Mouse (Mus musculus): ENCODE results near the gene Kdelr1.

The Kdelr1 gene

GRCm38 (mm10) chr7:45872624-45873023 lies at the start of gene Kdelr1:
TSS of gene Kdelr1 (plus strand) at chr7:45872772.
- DNase-seq (ENCODE audit: low read depth), result peak; percentile 50

GRCm38 (mm10) chr7:45824598-45824997 lies 48.0 kb upstream of the Kdelr1 start, which contains the start of gene Kcnj14:
TSS of gene Kcnj14 (minus strand) at chr7:45824782.
- no peak for DNase-seq (ENCODE audit: low read depth)

DNA sequence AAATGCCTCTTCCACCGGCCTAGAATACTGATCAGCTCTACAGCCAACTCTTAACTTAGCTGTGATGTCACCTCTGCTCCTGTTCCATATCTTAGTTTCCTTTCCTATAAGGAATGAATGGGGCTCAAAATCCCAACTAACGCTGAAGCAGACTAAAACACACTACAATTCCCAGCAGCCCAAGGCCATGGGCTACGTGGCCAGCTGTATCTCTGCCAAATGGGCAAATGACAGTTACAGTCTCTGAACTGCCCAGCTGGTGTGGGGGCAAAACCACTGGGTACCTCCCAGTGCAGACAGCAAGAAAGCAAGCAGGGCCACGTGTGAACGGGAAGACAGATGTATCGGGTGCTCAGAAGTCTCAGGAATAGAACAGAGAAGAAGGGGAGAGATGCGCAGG lies 45.9 kb upstream of the Kdelr1 start:
- no peak for DNase-seq (ENCODE audit: low read depth)

DNA sequence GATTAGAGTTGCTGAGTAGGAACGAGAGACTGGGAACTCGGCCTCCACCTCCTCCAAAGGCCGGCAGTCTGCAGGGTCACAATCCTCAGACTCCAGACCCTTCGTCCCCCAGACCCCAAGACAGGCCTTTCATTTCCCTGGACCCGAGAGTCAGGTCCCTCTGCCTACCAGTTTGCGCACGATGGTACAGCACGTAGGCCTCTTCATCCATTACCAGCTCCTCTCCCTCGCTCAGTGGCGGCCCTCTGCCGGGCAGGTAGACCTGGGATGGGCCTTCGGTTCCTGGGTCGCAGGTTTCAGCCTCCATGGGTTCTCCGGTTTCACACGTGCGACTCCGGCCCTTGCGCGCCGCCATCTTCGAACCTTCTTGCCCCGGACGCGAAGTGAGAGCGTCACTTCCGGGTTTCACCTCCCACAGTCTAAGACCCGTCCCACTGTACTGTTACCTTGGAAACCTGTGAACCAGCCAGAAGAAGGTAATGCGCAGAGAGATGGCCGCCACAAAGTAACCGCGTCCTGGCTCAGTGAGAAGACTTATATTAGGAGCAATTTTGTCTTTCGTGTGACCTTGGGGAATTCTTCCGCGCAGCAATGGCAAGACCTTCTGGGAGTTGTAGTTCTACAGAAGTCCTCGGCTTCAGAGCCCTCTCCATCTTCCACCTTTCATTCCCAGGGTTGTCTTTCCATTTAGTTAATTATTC lies 42.0 kb upstream of the Kdelr1 start, which contains the start of gene Grwd1:
Gene Grwd1 (minus strand): TSS at position 518 of the 701 bp plus-strand sequence.
- DNase-seq (ENCODE audit: low read depth), result peak; percentile 73

DNA sequence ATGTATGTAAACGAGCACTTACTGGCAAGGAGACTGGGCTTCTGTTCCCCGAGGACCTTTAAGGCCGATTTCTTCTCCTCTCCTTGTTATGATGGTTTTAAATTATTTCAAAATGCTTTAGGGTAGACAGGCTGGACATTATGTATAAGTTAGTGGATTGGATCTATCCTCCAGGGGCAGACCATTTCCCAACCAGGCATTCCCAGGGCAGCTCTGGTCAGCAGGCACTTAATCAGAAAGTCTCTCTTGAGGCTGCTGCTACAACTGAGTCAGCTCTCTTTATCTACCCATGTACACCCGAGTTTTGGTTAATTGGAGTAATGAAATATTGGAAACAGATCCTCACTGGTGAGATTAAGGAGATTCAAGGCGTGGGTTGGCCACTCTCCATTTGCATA lies 41.4 kb upstream of the Kdelr1 start:
- no peak for DNase-seq (ENCODE audit: low read depth)

DNA sequence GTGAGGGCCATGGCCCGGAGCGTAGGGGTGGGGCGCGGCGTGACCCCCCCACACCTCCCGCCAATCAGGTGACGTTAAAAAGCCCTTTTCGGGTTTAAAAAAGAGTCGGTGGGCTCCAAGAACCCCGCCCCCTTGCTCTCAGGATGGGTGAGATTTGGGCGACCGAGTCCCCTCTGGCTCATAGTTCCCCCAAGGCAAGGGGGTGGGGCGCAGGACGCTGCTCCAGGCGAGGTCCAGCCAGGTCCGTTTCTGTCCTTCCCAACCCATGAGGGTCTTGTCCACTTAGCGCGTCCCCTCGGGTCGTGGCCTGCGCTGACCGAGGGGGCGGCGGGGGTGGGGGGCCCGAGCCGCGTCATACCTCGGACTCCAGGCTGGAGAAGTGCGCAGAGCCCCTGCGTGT lies 40.1 kb upstream of the Kdelr1 start:
- no peak for DNase-seq (ENCODE audit: low read depth)

DNA sequence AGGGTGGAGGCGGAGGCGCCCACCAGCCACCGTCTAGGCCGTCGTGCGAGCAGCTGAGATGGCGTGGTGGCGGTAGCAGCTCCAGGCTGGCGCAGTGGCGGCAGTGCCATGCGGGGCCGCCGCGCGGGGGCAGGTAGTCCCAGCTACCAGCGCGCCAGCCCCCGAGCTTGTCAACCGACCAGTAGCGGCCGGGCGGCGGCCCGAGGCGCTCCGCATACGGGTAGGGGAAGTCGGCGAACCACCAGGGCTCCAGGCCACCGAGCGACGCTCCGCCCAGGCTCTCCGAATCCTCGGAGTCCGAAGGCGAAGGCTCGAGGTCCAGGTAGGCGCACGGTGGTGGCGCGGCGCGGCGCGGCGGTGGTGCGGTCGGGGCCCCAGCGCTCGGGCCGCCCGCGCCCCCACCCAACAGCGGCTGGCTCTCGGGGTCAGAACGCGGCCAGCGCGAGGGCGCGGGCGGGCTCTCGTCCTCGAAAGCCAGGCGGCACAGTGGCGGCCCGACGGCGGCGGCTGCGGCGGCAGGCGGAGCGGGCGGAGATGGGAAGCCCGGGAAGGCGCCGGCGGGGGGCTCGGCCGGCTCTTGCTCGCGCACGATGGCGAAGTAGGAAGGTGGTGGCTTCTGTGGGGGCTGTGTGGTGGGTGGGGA lies 39.3 kb upstream of the Kdelr1 start:
- DNase-seq (ENCODE audit: low read depth), result no peak

DNA sequence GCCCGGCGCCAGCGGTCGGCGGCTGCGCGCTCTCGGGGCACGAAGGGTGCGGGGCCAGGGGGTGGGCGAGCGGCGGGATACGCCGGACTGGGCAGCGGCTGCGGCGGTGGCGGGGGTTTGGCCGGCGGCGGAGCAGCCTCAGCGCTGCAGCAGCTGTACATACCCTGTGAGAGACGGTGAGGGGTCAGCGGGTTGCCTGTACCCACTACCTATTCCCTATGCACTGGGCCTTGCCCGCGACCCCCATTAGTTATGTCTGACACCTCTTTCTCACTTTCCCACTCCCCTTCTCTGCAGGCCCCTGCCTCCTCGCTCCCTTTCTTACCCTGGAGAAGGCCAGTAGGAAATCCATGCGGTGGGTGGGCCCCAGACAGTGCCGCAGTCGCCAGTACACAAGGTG lies 38.6 kb upstream of the Kdelr1 start:
- DNase-seq (ENCODE audit: low read depth), result no peak

GRCm38 (mm10) chr7:45842950-45843744 lies 29.4 kb upstream of the Kdelr1 start:
- DNase-seq (ENCODE audit: low read depth), result no peak

DNA sequence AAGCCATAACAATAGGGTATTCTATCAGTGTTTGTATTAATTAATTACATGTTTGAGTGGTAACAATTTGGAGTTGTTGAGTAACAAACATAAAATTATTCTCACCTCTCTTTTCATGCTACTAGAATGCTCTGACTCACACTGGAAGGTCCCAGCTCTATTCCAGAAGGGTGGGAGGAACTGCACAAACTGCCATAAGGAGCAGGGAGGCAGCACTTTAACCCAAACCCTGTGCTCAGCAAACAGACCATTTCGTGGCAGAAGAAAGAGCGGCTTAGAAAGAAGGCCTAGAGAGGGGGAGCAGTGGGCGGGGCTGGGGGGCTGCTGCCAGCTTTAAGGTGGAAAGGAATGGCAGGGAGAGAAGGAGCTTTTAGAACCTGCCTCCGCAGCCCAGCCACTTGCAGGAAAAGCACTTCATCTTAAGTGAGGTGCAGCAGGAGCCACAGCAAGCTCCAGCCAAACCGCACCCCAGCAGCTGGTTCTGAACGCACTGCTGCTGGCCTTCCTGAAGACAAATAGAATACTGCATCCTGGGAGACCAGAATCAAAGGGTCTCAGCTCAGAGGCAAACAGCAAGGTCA lies 24.0 kb upstream of the Kdelr1 start:
- no peak for DNase-seq (ENCODE audit: low read depth)

DNA sequence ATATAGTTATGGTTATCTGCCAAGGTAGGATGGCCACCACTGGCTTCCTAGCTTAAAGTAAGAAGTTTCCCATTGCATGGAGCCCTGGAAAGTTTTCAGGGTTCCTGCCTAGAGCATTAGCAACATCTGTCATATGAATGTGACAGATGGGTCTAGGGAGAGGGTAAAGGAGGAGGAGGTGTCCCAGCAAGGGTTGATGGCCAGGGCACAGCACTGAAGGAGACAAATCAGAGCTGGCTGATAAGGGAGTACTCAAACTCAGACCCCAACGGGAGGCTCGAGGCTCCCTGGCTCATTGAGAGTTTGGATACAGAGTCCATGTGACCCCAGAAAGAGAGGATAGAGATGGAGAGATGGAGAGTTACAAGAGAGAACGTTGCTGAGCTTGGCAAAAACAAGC lies 21.9 kb upstream of the Kdelr1 start:
- no peak for DNase-seq (ENCODE audit: low read depth)

DNA sequence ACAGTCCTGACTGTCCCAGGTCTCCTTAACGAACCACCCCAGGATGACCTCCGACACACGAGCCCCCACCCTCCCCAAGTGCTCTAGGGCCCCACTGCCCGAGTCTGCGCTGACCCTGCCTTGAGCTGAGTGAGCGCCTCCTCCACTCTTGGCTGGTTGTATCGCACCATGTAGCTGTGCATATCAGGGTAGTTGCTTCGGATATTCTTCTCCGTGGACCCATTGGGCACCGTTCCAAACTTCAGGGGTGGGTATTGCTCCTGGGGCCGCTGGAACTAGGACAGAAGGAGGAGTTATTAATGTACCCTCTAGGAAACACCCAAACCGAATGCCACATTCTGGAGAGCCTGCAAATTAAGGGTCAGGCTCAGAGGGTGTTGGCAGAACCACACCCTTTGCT lies 19.5 kb upstream of the Kdelr1 start:
- DNase-seq (ENCODE audit: low read depth), result no peak

- no peak for DNase-seq (ENCODE audit: low read depth)
These were observed 15.3 kb upstream of the Kdelr1 start for GRCm38 (mm10) chr7:45856950-45857901.

DNA sequence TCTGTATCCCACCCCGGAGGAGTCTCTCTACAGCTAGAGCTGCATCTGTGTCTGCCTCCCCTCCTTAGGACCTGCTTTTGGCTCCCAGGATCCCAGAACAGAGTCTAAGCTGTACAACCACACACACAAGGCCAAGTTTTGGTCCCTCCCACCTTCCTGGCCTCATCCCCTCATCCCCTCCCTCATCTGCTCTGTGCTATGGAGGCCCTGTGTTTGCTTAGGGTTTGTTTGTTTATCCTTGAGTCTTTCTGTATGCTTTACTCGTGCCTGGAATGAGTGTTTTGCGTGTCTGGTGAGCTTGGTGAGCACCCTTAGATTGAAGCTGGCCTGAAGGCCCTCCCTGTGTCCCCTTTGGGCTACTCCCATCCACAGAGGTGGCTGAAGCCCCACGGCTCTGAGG lies 13.6 kb upstream of the Kdelr1 start:
- no peak for DNase-seq (ENCODE audit: low read depth)

DNA sequence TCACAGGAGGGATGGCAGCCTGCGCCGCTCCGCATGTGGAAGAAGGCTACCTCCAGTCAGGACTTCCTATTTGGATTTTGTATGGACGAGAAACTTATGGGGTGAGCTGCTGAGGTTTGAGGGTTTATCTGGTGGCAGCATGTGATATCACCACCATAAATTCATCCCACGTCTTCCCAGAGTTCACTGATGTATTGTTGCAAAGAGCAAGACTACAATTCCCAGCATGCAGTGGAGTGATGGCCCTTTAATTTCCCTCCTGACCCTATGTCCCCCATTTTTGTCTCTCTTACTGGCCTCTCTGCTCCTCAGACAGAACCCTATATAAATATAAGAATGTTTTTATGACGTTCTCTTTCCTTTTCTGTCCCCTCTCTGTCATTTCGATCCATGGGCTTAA lies 9.8 kb upstream of the Kdelr1 start:
- DNase-seq (ENCODE audit: low read depth), result no peak

- DNase-seq (ENCODE audit: low read depth), result no peak
These were observed 8.1 kb upstream of the Kdelr1 start for GRCm38 (mm10) chr7:45864435-45864834.

DNA sequence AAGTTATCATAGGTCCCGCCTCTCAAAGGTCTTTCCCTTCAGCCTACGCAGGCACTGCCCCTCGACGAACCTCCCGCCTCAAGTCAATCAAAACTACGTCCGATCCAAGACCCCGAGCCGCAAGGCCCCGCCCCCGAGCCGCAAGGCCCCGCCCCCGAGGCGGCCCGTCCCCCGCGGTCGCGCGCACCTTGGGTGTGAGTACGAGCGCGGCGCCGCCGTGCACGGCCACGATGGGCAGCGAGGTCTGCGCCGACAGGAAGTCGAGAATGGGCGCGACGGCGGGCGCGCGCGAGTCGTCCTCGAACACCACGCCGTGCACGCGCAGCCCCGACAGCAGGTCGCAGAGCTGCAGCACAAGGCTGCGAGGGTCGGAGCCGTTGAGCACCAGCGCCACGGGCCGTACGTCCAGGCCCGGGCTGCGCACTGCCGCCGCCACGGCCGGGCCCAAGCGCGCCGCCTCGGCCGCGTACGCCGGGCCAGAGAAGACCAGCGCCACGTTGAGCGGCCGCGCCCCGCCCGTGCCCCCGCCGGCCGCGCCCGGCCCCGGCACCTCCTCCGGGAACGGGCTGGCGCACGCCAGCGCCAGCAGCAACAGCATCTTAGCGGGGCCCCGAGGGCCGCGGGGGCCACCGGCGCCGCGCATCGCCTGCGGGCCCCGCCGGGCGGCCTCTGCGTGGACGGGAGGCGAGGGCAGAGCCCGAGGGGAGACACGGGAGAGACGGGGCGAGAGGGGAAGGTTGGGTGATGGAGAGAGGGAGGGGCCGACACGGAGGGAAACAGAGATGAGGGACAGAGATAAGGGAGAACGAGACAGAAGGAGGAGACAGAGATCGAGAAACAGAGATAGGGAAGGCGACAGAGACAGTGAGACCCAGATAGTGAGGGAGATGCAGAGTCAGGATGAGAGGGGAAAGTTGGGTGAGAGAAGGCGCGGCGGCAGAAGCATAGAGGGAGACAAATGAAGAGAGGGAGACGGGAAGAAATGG lies 6.4 kb upstream of the Kdelr1 start:
- DNase-seq (ENCODE audit: low read depth), result peak; percentile 62

DNA sequence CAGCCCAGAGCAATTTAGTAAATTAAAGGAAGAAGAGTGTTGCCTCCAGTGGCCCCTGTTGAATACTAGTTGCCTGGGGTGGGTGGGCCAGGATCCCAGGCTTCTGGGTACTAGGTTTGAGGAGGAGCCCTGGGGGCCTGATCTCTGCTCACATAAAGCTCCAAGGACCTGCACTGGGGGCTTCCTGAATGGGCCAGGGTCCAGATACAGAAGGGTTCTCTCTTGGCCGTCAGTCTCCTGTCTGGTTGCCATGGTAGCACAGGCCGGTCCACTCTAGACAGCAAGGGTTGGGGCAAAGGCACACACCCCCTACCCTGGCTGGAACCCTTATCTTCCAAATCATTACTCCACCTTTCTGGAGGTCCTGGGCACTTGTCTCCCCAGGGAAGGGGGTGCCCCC lies 4.7 kb upstream of the Kdelr1 start:
- DNase-seq (ENCODE audit: low read depth), result no peak

DNA sequence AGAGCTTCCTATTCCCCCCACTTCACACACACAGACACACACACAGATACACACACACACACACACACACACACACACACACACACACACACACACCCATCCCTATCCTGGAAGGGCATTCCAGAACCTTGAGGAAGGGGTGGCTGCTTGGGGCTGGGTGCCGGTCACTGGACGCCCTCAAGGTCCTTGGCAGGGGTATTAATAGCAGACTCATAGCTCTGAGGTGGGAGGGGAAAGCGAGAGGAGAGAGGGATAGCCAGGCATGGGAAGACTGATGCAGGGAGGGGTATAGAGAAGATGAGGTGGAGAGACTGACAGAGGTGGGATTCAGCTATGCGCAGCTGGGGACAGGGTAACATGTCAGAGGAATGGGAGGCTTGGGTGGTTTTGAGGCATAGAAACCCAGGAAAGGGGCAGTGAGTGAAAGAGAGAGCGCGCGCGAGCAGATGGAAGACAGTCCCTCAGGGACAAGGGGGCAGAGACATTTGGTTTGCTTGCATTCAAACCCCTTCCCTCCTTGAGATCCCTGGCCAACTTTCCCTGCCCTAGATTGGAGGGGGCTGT lies 3.4 kb upstream of the Kdelr1 start:
- no peak for DNase-seq (ENCODE audit: low read depth)

- no peak for DNase-seq (ENCODE audit: low read depth)
These were observed 2.8 kb upstream of the Kdelr1 start for GRCm38 (mm10) chr7:45869787-45870186.
